Mouse (Mus musculus) thymus, postnatal 10 days (tissue): ENCODE data around the gene Itga5.

ENCODE experiments used
- DNase-seq, 2 experiments: peaks; one replicate each; pipeline ENCODE4 v3.0.0; 2021; ENCODE audit warnings: low spot score in 2 of 2

Itga5 gene

DNA sequence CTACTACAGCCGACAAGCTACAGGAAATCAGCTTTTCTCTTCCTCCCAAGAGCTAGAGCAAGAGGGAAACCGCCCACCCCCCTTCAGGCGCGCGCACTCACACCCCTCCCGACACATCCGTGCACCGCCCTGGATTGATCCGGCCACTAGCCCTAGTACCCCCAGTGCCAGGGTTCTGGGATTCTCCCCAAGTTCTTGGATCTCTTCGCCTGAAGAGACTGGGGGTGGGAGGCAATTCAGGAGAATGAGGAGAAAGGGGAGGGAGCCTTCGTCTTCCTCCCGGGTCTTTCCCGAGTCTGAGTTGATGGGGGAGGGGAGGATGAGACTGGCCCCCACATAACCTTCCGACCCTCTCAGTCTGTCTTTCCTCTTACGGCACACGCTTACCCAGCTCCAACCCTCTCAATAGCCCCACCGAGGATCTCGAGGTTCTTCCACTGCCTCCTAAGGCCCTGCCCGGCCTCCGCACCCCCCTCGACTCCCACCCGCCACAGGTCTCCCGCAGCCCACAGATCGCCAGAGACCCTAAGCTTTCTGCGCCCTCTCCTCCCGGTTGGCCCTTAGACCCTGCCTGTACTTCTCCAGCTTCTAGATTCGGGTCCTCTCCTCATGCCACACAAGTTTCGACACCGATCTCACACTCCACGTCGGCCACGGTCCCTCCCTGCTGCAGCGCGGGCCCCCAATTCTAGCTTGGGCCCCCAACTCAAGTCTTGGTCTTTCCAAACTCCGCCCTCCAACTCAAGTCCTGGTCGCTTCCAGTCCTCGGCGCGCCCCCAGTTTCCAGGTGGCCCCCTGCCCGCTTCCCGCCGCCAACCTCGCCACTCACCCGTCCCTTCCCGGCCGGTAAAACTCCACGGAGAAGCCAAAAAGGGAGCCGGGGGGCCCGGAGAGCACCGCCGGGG lies 840 bp downstream of the Itga5 start:
- DNase-seq, result peak; percentile 59 to 74

DNA sequence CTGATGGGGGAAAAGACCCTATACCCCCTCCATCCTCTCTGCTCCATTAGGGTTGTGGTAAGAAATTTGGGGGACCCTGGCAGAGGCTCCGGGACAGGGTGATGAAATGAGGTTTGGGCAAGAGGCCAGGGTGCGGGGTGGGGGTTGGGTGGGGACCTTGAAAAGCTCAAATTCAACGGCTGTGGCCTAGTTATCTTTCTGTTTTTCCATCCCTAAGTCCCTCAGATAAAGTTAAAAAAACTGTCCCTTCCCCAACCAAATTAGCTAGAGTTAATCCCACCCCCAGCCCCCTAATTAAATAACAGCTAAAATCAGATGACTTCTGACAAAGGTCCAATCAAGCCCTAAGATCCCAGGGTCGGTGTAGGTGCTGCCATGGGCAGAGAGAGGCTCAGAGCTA lies 1.8 kb downstream of the Itga5 start:
- DNase-seq, result no peak

DNA sequence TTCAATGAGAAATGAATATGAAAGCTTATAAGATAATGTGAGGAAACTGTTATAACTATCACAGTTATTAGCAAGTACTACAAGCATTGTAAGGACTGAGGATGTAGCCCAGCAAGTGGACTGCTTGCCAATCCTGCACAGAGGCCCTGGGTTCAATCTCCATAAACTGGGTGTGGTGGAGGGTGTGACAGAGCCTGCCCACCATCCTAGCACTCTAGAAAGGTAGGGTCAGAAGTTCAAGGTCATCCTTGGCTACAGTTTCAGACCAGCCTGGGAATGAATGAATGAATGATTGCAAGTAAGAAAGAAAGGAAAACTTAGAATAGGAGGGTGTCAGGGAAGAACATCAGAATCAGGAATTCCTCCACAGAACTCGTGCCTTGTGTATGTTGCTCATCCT lies 2.8 kb downstream of the Itga5 start:
- no peak for DNase-seq

DNA sequence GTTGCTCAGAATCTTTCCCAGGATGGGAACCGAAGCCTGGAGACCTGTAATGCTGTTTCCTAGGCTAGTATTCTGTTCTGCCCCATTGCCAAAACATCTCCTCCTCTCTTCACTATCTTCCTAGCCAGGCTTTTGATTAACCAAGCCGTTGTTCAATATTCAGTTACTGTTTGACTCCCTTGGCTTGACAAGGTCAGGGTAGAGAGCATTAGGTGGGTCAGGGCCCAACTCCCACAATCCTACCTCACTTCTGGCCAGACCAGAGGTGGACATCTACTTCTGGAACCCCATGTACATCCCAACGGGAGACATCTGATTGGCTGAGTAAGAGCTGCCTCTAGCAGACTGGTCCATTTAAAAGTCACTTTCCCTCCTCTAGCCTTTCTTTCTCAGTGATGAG lies 3.6 kb downstream of the Itga5 start:
- no peak for DNase-seq

DNA sequence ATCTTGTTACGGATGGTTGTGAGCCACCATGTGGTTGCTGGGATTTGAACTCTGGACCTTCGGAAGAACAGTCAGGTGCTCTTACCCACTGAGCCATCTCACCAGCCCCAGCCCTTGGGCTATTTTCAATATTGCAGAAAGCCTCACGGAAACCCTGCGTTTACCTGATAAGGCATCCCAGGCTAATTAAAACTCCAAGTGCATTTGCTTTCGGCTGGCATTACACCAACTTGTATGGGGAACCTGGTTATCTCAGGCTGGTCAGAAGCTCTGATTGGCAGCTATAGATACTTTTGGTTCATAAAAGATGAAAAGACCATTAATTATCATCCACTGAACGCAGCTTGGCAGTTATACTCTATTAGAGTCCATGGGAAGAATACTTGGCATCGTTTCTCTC lies 4.2 kb downstream of the Itga5 start:
- DNase-seq, result no peak

DNA sequence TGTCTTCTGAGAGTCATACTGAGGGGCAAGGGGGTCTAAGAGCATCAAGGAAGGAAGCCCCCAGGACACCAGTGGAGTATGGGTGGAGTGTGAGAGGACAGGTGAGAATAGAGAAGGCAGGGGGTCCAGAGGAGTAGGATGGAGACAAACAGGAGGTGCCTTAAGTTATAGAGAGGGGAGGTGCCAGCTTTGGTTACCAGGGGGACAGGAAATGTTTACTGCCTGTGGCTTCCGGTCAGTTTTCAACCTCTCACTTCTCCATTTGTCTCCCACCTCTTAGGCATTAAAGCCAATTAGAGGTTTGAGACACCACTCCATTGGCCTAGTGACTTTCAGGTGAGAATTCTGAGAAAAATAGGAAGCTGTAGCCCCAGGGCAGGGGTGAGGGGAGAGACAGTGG lies 5.3 kb downstream of the Itga5 start:
- no peak for DNase-seq

DNA sequence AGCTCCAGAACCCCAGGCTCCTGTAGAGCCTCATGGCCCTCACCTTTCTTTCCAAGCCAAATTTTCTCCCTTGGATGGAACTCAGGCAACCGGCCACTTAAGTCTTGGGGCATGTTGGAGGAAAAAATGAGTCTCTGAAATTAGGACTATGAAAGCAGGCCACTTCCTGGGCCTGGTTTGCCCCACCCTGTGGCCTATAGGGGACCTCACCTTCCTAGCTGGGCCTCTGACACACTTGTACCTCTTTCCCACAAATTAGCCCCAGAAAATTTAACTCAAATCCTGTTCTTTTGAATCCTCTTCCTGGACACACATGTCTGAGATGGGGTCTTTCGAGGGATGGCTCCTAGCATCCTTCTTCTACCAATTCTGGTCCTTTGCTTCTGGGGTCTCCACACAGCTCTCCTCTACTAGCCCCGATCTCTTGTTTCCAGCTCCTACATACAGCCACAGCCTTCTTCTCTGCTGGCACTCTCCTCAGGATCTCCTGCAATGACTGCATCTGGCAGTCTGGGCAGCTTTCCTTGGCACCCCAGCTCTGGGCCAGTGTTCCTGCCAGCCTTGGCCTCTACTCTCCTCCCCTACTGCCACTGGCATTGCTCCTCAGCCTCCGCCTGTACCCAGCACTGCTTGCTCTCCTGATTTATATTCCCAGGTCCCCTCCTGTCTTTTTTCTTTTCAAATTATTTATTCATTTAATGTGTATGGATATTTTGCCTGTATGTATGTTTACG lies 6.5 kb downstream of the Itga5 start:
- DNase-seq, result no peak

DNA sequence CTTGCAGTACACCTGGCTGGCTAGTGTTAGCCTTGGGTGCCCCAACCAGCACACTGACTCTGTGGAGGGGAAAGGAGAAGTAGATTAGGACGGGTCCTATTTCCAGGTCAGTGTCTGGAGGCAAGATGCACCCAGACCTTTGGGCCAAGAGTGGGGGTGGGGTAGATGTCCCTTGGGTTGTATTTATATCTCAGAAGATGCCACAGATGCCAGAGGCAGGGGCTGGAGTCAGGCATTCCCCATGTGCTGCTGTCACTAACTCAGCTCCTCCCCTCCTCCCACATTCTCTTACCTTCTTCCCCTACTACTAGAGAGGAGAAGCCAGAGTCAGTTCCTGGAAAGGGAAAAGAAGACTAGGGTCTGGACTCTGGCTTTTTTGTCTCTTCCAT lies 7.4 kb downstream of the Itga5 start:
- no peak for DNase-seq

DNA sequence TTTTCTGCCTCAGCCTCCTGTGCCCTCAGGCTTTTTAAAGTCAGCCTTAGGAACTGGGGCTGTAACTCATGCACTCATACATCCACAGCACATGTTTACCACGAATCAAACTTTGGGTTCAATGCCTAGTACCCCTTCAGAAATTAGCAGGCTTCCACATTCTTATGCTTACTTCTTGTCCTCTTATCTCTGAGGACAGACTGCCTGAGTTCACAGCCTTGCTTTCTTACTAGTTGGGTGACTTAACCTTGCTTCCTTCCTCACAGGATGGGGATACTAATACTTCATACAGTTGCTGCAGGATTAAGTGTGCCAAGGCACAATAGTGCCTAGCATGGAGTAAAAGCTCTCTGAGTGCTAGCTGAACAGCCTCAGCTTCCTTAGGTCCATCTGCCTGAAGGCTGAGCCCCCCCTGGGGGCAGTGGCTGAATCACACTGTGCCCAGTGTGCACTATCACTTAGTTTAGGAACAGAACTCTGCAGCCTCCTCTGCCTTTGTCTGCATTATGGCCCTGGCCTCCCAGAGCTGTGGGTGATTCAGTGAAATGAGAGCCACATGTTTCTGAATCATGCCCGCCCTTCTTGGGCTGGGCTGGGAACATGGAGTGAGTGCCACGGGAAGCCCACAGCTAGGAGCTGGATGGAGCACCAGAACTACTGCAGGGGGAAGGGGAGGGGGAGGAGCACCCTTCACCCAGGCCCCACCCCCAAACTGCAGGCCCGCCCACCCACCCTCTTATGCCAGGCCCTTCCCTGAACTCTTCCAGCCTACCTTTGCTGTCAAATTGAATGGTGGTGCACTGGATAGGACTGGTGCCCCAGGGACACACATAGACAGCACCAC lies 8.1 kb downstream of the Itga5 start:
- DNase-seq, result no peak

DNA sequence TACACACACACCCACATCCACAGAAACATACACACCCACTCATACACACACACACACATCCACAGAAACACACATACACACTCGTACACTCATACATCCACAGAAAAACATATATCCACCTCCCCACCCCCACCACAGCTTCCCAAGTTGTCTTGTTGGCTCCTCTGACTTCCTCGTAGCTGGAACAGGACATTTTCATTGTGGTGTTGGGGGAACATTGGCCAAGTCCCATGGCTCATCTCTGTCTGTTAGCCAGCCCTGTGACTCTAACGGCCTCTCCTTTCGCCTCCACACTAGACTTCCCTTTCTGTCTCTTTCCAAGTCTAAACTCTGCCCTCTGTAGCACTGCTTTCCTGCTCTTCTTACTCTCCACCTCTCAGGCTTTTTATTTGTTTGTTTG lies 8.7 kb downstream of the Itga5 start:
- DNase-seq, result no peak

DNA sequence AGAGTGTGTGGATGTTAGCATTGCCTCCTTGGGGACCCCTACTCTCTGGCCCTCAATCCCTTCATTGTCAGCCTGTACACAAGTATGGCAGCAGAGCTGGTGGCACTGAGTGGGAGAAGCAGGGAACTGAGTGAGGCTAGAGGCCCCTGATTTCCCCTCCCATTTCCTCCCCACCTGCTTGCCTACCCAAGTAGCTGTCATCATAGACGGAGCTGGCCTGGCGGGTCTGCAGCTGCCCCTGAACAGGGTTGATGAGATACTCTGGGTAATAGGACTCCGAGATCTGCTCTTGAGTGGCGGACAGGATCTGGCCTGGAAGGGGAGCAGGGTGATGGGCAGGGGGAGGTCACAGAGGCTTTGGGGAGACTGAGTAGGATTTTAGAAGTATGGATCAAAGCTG lies 10.4 kb downstream of the Itga5 start:
- peak in 1 of 2 experiments; percentile 39 for DNase-seq

DNA sequence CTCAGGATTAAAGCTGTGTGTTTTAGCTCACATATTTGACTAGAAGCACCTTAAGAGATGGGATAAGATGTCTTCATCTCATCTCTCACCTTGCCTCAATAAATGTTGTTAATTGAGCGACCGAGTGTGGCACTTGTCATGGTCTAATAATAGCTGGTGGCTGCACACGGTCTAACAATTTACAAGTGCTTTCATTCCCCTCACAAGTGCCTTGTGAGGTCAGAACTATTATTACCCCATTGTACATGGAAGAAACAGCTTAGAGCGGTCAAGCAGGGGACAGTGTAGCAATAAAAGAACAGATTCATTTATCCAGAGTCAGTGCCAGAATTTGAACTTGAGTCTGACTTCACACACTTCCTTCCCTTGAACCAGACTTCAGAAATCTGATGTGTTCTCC lies 11.1 kb downstream of the Itga5 start:
- no peak for DNase-seq

DNA sequence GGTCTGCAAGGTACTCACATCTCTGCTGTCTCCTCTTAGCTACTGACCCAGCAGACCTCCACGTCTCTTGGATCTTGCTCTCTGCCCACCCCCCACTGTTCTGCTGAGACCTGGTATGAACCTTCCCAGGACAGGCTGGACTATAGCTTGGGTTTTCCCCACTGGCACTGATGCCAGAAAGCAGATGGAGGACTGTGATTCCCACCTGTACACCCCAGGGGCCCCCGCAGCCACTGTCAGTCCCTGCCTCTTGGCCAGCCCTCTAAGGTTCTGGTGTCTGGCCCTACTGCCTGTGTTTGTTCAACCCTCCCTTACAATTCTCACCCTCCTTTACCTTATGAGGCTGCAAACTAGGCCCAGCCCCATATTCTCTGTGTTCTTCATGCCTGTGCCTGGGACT lies 11.9 kb downstream of the Itga5 start:
- no peak for DNase-seq

DNA sequence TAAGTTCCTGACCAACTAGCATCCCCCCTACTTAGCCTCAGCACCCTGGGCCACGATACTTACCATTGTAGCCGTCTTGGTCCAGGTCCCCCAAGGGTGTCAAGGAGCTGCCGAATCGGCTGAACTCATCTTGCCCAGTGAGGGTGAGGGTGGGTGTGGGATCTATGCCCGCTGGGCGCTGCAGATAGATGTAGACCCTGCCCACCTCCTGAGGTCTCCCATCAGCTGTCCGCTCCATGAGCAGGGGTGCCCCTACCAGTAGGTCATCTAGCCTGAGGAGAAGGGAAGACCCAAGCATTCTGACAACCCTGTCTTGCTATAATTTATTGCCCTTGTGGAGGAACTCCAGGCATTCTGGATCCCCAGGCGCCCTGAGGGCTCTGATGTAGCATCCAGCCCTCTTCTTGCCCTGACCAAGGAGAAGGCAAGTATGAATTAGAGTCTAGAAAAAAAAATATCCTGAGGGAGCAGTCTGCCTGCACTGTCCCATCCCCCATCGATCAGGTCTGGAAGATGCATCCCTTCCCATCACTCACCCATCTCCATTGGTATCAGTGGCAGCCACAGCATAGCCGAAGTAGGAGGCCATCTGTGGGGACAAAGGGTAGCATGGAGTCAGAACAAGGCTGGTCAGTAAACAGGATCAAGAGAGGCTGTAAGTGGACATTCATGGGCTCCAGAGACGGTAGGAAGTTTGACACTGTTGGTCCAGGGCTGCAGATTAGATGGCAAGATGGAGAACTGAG lies 12.9 kb downstream of the Itga5 start:
- DNase-seq, result no peak

DNA sequence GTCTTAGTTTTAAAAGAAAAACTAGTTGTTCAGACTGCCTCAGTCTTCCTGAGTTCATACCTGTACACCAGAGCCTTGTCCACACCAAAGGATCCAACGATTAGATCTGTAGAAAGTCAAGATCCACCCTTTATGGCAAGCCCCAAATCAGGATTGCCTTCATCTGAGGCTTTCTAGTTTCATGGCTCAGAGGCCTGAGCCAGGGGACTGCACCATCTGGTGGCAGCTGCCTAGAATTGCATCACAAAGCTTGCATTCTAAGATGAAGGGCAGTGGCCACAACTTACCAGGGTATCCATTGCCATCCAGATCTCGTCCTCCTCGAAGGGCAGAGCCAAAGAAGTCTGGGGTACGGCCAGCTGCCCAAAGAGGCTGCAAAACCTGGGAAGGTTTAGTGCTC lies 13.7 kb downstream of the Itga5 start:
- peak in 1 of 2 experiments; percentile 54 for DNase-seq

DNA sequence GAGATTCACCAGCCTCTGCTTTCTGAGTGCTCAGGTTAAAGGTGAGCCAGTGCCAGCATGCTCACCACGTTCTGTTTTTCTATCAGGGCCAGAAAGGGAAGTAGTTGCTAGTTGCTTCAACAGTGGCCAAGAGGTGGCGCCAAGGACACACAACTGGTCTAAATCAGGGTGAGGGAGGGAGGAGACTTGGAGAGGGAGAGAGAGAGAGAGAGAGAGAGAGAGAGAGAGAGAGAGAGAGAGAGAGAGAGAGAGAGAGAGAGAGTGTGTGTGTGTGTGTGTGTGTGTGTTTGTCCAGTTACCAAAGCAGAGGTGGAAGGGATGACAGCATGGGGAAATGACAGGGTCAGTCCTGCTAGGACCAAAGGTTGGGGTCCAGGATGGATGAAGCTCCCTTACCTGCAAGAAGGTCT lies 19.3 kb downstream of the Itga5 start:
- peak; percentile 35 to 67 for DNase-seq

DNA sequence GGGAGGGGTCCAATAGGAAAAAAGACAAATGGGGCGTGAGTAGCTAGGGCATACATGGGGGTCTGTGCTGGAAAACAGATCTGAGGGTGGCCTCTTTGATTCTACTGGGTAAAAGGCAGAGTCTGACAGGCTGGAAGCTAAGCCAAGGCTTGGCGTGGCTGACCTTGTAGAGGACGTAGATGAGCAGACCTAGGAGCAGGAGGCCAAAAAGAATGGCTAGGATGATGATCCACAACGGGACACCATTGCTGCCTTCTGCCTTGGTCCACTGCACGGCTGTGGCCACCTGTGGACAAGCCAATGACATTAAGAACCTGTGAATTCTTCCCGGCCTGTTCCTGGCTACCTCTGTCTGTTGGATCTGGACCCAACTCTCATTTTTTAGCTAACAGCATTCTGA lies 20.8 kb downstream of the Itga5 start:
- DNase-seq, result no peak

DNA sequence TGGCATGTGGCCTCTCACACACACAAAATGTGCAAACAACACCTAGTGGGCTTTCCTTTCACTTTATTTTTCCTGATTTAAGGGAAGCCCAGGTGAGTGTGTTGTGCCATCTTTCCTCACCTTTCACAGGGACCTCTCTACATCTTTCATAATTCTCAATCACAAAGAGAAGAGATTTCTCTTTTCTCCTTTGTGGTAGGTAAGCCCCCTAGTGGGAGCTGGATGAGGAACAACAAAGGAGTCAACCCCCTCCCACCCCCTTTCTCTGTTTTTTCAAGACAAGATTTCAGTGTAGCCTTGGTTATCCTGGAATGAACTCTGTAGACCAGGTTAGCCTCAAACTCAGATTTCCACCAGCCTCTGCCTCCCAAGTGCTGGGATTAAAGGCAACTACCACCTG lies 23.0 kb downstream of the Itga5 start:
- DNase-seq, result no peak

DNA sequence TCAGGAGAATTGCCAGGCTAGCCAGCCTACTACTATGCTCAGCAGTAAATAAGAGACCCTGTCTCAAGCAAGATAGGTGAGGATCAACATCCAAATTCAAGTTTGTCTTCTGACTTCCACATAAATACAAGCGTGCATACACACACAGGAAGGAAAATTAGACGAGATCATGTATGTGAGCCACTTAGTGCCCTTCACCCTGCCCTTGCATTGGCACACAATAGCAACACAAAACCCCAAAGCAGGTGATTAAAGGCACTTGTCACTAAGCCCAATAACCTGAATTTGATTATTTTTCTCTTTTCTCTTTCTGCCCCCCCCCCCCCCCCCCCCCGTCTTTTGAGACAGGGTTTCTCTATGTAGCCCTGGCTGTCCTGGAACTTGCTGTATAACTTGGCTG lies 23.6 kb downstream of the Itga5 start:
- DNase-seq, result no peak

DNA sequence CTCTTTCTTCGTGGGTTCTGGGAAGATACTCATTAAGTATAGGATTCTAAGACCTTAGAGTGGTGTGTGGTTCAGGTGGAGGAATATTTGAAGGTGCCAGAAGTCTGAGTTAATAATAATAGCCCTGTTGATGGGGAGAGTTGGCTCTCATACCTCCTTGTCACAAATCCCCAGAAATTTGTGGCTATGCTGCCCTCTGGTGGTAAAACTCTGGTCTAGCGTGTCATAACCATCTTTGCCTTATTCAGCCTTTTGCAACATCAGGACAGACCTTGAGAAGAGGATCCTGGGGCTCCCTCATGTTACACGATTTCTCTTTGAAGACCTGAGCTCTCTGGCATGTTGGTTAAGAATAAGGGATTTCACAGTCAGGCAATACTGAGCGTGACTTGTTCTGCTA lies 24.1 kb downstream of the Itga5 start:
- peak; percentile 55 to 80 for DNase-seq

DNA sequence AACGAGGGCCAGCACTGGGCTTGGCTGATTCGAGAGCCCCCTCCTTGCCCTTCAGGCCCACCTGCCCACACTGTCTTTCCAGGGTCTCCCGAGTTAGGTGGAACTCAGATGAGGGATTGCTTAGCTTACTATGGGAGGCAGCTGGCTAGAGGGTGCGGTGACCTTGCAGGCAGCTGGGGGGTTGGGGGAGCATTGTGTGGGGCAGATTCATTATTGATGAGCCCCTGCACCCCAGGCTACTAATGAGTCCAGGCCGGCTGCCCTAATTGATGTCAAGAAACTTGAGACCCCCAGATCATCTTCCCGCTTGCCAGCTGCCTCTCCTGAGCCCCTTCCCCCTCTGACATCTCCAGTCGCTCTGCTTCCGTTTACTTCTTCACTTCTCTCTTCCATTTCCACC lies 25.0 kb downstream of the Itga5 start:
- no peak for DNase-seq

DNA sequence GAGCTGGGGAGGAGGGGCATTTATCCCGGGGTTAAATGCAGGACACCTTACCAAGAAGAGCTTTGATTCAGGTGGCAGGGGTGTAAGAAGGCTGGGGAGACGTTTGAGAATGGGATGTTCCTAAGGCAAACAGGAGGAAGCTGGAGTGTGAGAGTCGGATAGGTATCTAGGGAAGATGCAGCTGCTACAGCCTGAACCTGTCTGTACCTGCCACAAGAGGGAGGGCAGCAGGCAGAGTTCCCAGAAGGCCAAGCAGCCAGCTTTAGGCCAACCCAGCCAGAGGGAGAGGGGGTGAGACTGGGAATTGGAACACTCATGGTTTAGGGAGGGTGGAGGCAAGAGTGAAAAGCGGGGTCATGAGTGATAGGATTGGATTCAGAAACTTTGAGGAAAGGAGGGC lies 25.8 kb downstream of the Itga5 start:
- no peak for DNase-seq
